Mouse (Mus musculus) fibroblast of lung, adult 2 months (primary cell): Measurements from ENCODE around the gene Csgalnact2.

Experiments
- DNase-seq: peaks from one replicate; pipeline ENCODE4 v3.0.0-alpha.2; 2011; ENCODE audit warnings: low read depth

Csgalnact2 gene

DNA sequence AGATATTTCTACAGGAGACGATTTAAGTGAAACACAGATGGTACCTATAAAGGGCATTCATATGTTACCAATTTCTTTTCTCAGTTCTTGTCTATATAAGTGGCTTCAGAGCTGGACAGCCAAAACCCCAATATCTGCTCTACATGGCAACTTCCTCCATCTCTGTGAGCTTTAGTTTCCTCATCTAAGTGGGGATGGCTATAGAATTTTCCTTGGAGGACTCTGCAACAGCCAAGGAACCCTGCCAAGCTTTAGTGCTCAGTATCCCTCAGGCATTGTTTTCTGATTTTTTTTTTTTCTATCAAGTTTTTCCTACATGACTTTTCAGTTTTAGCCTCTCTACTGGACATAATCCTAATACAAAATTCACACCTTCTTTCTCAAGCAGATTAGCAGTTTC lies 4.5 kb downstream of the Csgalnact2 start:
- no peak for DNase-seq

GRCm38 (mm10) chr6:118130022-118130421 lies 8.9 kb downstream of the Csgalnact2 start:
- DNase-seq, result no peak

DNA sequence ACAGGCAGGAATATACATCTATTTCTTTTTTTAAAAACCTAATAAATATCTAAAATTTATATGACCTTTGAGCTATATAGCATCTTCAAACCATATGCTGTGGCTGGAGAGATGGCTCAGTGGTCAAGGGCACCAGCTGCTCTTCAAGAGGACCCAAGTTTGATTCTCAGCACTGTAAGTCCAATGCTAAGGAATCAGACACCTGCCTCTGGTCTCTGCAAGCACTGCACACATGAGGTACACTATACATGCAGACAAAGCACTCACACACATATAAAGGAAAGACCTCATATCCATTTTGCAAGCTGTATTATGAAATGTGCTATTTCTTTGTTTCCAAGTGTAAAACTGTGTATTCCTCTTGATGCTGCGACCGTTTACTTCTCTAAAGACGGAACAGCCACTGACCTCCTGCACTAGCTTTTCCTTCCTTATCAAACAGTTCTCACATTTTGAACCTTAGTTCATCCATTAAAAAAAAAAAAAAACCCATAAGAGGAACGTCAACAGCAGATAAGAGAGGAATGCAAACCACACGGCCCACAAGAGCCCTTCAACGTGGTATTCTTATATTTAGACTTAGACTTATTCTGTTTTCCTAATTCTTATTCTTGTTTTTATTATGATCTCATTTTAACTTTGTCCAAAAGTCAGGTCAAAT lies 11.0 kb downstream of the Csgalnact2 start:
- no peak for DNase-seq

- DNase-seq, result no peak
These were observed 11.7 kb downstream of the Csgalnact2 start for GRCm38 (mm10) chr6:118127198-118127597.

GRCm38 (mm10) chr6:118126577-118126976 lies 12.4 kb downstream of the Csgalnact2 start:
- no peak for DNase-seq

- DNase-seq, result peak; percentile 21
These were observed 16.2 kb downstream of the Csgalnact2 start for GRCm38 (mm10) chr6:118122767-118123166.

DNA sequence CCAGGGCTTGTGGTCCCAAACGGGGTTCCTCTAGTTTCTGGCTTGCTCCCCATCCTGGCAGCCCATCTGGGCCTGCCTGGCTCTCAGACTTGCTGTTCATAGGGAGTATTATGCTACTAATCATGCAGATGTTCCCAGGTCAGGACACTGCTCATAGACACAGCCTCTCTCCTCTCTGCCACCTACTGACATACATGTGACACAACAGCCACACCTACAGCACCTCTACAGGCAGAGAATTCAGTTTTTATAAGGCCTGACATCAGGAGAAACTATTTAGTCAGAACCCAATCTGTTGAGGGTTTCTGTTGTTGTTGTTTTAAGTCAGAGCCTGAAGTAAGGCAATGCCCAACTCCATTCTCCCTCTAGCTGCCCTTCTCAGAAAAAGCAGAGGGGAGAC lies 27.1 kb downstream of the Csgalnact2 start:
- no peak for DNase-seq

GRCm38 (mm10) chr6:118099311-118099802 lies 39.6 kb downstream of the Csgalnact2 start:
- no peak for DNase-seq

DNA sequence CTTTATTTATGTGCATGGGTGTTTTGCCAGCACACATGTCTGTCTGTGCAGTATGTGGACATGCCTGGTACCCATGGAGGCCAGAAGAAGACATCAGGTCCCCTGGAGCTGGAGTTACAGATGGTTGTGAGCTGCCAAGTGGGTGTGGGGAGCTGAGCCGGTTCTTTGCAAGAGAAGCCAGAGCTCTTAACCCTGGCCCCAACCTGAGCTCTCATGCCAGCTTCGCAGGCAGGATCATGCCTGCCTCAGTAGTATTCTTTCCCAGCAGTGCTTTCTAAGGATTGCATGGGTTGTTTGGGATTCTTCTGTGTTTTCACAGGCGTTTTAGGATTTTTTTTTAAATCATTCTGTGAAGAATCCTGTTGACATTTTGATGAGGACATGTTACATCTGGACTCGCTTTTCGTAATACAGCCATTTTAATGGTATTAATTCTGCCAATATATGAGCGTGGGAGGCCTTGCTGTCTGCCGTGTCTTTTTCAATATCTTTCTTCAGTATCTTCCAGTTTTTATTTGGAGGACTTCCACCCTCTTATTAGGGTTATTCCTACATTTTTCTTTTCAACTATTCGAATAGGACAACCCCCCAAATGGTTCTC lies 41.1 kb downstream of the Csgalnact2 start:
- no peak for DNase-seq

DNA sequence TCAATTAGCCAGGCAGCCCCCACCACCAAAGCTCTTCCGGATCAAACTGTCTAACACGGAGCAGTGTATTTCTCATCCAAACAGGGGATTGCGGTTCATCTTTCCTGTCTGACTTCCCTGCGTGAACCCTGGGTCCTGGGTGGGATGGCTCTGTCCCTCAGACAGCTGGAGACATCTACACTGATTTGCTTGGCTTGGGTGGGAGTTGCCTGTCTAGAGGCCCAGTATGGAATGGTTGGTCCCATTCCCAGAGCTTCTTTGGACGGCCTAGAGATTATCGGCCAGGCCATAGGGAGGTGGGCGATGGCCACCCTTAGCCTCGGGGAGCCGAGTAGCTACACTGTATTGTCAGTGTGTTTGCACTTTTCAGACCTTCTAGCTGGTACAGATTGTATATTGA lies 48.1 kb downstream of the Csgalnact2 start:
- DNase-seq, result no peak

DNA sequence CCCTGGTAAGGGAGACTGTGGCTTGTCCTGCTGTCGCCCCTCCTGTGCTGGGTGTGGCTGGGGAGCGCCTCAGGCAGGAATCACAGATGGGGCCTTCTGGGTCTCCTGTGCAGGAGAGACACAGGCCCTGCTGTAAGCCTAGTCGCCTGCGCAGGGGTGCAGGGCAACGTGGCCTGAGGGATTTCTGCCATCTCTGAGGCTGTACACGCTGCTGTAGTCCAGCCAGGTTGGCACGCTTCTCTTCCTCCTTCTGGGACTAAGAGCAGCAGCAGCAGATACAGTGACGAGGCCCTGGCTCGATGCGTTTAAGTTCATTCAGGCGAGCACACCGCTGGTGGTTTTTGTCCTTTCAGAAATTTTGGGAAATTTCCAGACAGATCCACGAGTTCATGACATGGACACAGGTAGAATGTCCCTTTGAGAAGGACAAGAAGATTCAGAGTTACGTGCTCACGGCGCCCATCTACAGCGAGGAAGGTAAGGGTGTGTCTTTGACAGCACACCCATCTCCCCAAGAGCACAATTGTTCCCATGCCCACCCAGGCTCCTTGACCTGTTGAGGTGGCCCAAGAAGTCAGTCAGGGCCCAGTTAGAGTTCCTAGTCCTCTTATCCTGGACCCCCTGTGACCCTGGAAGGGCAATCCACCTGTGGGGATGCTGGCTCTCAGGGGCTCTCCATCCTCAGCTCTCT lies 50.0 kb downstream of the Csgalnact2 start:
- DNase-seq, result no peak

GRCm38 (mm10) chr6:118087955-118088354 lies 51.0 kb downstream of the Csgalnact2 start:
- DNase-seq, result no peak

GRCm38 (mm10) chr6:118084596-118084995 lies 54.3 kb downstream of the Csgalnact2 start:
- no peak for DNase-seq

- no peak for DNase-seq
These were observed 55.3 kb downstream of the Csgalnact2 start for GRCm38 (mm10) chr6:118083608-118084007.

DNA sequence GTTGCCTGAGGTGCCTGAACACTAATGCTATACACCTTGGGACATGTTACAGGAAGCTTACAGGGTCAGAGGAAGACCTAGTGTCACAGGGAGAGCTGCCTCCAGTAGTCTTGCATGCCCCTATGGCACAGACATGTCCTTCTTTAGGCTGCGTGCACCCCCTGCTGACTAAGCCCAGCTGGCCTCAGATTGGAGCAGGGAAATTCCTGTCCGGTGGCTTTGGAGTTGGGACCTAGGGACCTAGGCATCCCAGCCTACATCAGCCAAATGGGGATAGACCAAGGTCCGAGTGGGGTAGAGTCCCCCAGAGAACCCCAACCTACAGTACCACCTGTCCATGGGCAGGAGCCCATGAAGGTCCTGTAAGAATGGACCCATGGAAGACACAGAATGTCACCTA lies 56.6 kb downstream of the Csgalnact2 start:
- DNase-seq, result no peak

GRCm38 (mm10) chr6:118080711-118081110 lies 58.2 kb downstream of the Csgalnact2 start:
- no peak for DNase-seq

GRCm38 (mm10) chr6:118079762-118080465 lies 59.0 kb downstream of the Csgalnact2 start:
- DNase-seq, result no peak

- DNase-seq, result no peak
These were observed 59.6 kb downstream of the Csgalnact2 start for GRCm38 (mm10) chr6:118079292-118079691.

- no peak for DNase-seq
These were observed 60.2 kb downstream of the Csgalnact2 start for GRCm38 (mm10) chr6:118078751-118079150.

GRCm38 (mm10) chr6:118077421-118077820 lies 61.5 kb downstream of the Csgalnact2 start:
- no peak for DNase-seq

GRCm38 (mm10) chr6:118076748-118077147 lies 62.2 kb downstream of the Csgalnact2 start:
- DNase-seq, result no peak

- DNase-seq, result no peak
These were observed 62.7 kb downstream of the Csgalnact2 start for GRCm38 (mm10) chr6:118076256-118076655.

GRCm38 (mm10) chr6:118074151-118074550 lies 64.8 kb downstream of the Csgalnact2 start:
- DNase-seq, result no peak
